Mouse (Mus musculus) lung, postnatal 0 days (tissue): ENCODE results near the gene Foxa2. TPM values are rescaled to one million over a fixed set of nuclear protein-coding genes. Genes with fewer than 3 reads are reported as not detected.
A peak's percentile ranks its signal among the peaks of the same experiment; 100 is the strongest.

Experiments
- ATAC-seq: fragments of 200-750 bp; cut with Nextera tagmentation; 2 replicates; pipeline ENCODE4 v1.8.0; 2017; ENCODE audit warnings: moderate library complexity
- DNase-seq: peaks from one replicate; pipeline ENCODE4 v3.0.0-alpha.2; 2016; ENCODE audit warnings: low spot score
- H3K27ac ChIP-seq: fragments of 300-500 bp; sonication (generic); 2 replicates; pipeline ENCODE4 v1.5.1; 2014; ENCODE audit warnings: antibody characterized with exemption, mild to moderate bottlenecking, low read length, mixed read lengths
- H3K27me3 ChIP-seq: fragments of 300-500 bp; sonication (generic); replicated peaks from 2 replicates; pipeline ENCODE4 v1.6.1; 2014; ENCODE audit warnings: low read length, mixed read lengths; ENCODE audit not compliant: insufficient read depth
- H3K36me3 ChIP-seq: fragments of 300-500 bp; sonication (generic); 2 replicates; pipeline ENCODE4 v1.6.1; 2014; ENCODE audit warnings: low read length, mixed read lengths; ENCODE audit not compliant: insufficient read depth
- H3K4me1 ChIP-seq: fragments of 300-500 bp; sonication (generic); 2 replicates; pipeline ENCODE4 v1.6.1; 2014; ENCODE audit warnings: antibody characterized with exemption, low read depth, low read length, mixed read lengths; ENCODE audit not compliant: insufficient read depth
- H3K4me2 ChIP-seq: fragments of 300-500 bp; sonication (generic); replicated peaks from 2 replicates; pipeline ENCODE4 v1.6.1; 2014; ENCODE audit warnings: low read depth, mild to moderate bottlenecking, low read length, moderate library complexity, mixed read lengths
- H3K4me3 ChIP-seq: fragments of 300-500 bp; sonication (generic); 2 replicates; pipeline ENCODE4 v1.5.1; 2014; ENCODE audit warnings: low read depth, low read length
- H3K9ac ChIP-seq: fragments of 300-500 bp; sonication (generic); replicated peaks from 2 replicates; pipeline ENCODE4 v1.6.1; 2014; ENCODE audit warnings: low read depth, mild to moderate bottlenecking
- H3K9me3 ChIP-seq: fragments of 300-500 bp; sonication (generic); 2 replicates; pipeline ENCODE4 v1.6.1; 2016; ENCODE audit warnings: low read length, mixed read lengths
- CTCF ChIP-seq: IDR thresholded peaks from 2 replicates; pipeline ENCODE4 v1.5.1; 2016; ENCODE audit warnings: antibody characterized with exemption, mild to moderate bottlenecking
- EP300 ChIP-seq: IDR thresholded peaks from 2 replicates; pipeline ENCODE4 v1.6.1; 2016; ENCODE audit warnings: antibody characterized with exemption, mild to moderate bottlenecking, control low read depth
- WGBS: fragments of 180-500 bp; shearing (Covaris S2); extraction: QIAGEN DNeasy Blood & Tissue Kit; methylation state at CpG from one replicate; pipeline ENCODE4 v1.1.7; 2014; 5-methylcytosine and 5-hydroxymethylcytosine counted together
- polyA plus RNA-seq: library from polyadenylated mRNA; unstranded; fragments of >200 nt; fragmentation: Nextera tagmentation; extraction: Ambion mirVana; gene quantifications from 2 replicates; pipeline ENCODE4 v1.2.1, GENCODE M21; 2015

Foxa2 gene
- polyA plus RNA-seq: 37.0 and 37.7 TPM in 2 replicates

GRCm38 (mm10) chr2:148046799-148047165 is at the start of gene Foxa2:
Foxa2 (minus strand) TSS chr2:148046969.
- H3K4me1 ChIP-seq: 0 out of 2 replicates have a peak, but pooled peaks cover 3% of the 10 kb centered on the region
- peaks cover 32% of the 10 kb centered on the region for H3K27me3 ChIP-seq
- H3K4me3 ChIP-seq: peak within 1 kb of the TSS; percentile 52
- WGBS: 1% methylated on average over 19 of the region's 19 CpGs
- H3K27ac ChIP-seq: peak within 1 kb of the TSS; percentile 90
- TF ChIP-seq CTCF: no peak
- no peak for TF ChIP-seq EP300
- no peaks in the 10 kb centered on the region for H3K9me3 ChIP-seq
- peak; percentile 68 for DNase-seq
- H3K4me2 ChIP-seq: peak within 1 kb of the TSS; percentile 55
- peak within 1 kb of the TSS; percentile 59 for H3K9ac ChIP-seq
- no peaks in the 10 kb centered on the region for H3K36me3 ChIP-seq
- ATAC-seq: peak; percentile 33

GRCm38 (mm10) chr2:148092089-148092488 is 45.3 kb upstream of the Foxa2 start:
- H3K4me1 ChIP-seq: no peaks in the 10 kb centered on the region

GRCm38 (mm10) chr2:148091657-148092056 is 44.9 kb upstream of the Foxa2 start:
- H3K4me3 ChIP-seq: no peak overlapping the region
- no peak overlapping the region for H3K27ac ChIP-seq
- H3K27me3 ChIP-seq: no peaks in the 10 kb centered on the region
- no peaks in the 10 kb centered on the region for H3K9me3 ChIP-seq
- WGBS: 25% methylated on average over 6 of the region's 6 CpGs
- TF ChIP-seq EP300 (no peak), CTCF (no peak)
- ATAC-seq (peak; percentile 53; the same call in 1 of the 2 replicates), DNase-seq (peak; percentile 11)
- no peak overlapping the region for H3K9ac ChIP-seq
- H3K36me3 ChIP-seq: no peaks in the 10 kb centered on the region
- no peak overlapping the region for H3K4me2 ChIP-seq
- no peaks in the 10 kb centered on the region for H3K4me1 ChIP-seq

More at GRCm38 (mm10) chr2:148092089-148092488, 45.3 kb upstream of the Foxa2 start:
- no peak overlapping the region for H3K4me2 ChIP-seq
- TF ChIP-seq CTCF (no peak), EP300 (no peak)
- H3K27me3 ChIP-seq: no peaks in the 10 kb centered on the region
- H3K36me3 ChIP-seq: no peaks in the 10 kb centered on the region
- peak; percentile 4 for DNase-seq
- ATAC-seq: no peak
- WGBS: 73% methylated on average over 2 of the region's 2 CpGs
- H3K9me3 ChIP-seq: no peaks in the 10 kb centered on the region
- H3K4me3 ChIP-seq: no peak overlapping the region
- H3K27ac ChIP-seq: no peak overlapping the region
- H3K9ac ChIP-seq: no peak overlapping the region

- H3K9me3 ChIP-seq: no peaks in the 10 kb centered on the region
- H3K27ac ChIP-seq: no peak overlapping the region
- WGBS: 57% methylated on average over 2 of the region's 2 CpGs
- DNase-seq: no peak
- no peak overlapping the region for H3K9ac ChIP-seq
- H3K27me3 ChIP-seq: no peaks in the 10 kb centered on the region
- no peaks in the 10 kb centered on the region for H3K4me1 ChIP-seq
- ATAC-seq: no peak
- no peaks in the 10 kb centered on the region for H3K36me3 ChIP-seq
- no peak overlapping the region for H3K4me2 ChIP-seq
- no peak overlapping the region for H3K4me3 ChIP-seq
- TF ChIP-seq CTCF (no peak), EP300 (no peak)
Measured at GRCm38 (mm10) chr2:148090071-148090470, 43.3 kb upstream of the Foxa2 start.

- Histone ChIP-seq H3K9me3 (no peaks in the 10 kb centered on the region), H3K36me3 (no peaks in the 10 kb centered on the region), H3K27me3 (no peaks in the 10 kb centered on the region), H3K9ac (no peak overlapping the region), H3K4me1 (no peaks in the 10 kb centered on the region), H3K4me3 (no peak overlapping the region), H3K27ac (no peak overlapping the region), H3K4me2 (no peak overlapping the region)
- WGBS: 67% methylated on average over 5 of the region's 5 CpGs
- TF ChIP-seq CTCF (no peak), EP300 (no peak)
- ATAC-seq (no peak), DNase-seq (no peak)
Measured at GRCm38 (mm10) chr2:148085529-148085928, 38.8 kb upstream of the Foxa2 start.

GRCm38 (mm10) chr2:148085126-148085525 is 38.4 kb upstream of the Foxa2 start:
- Histone ChIP-seq H3K4me2 (no peak overlapping the region), H3K27ac (no peak overlapping the region), H3K4me3 (no peak overlapping the region), H3K9ac (no peak overlapping the region), H3K36me3 (no peaks in the 10 kb centered on the region), H3K27me3 (no peaks in the 10 kb centered on the region), H3K9me3 (no peaks in the 10 kb centered on the region), H3K4me1 (no peaks in the 10 kb centered on the region)
- TF ChIP-seq CTCF: no peak
- no peak for TF ChIP-seq EP300
- DNase-seq (no peak), ATAC-seq (no peak)
- WGBS: 45% methylated on average over 4 of the region's 4 CpGs

- Histone ChIP-seq H3K9me3 (no peaks in the 10 kb centered on the region), H3K36me3 (no peaks in the 10 kb centered on the region), H3K4me1 (no peaks in the 10 kb centered on the region), H3K9ac (no peak overlapping the region), H3K27ac (no peak overlapping the region), H3K4me2 (no peak overlapping the region), H3K27me3 (no peaks in the 10 kb centered on the region), H3K4me3 (no peak overlapping the region)
- 11% methylated on average over 8 of the region's 8 CpGs for WGBS
- DNase-seq (peak; percentile 79), ATAC-seq (peak; percentile 73)
- TF ChIP-seq CTCF (peak; percentile 93), EP300 (0 out of 2 replicates have a peak, but pooled peaks have one; percentile 29)
Measured at GRCm38 (mm10) chr2:148082283-148082682, 35.5 kb upstream of the Foxa2 start.
